Mouse (Mus musculus) ES-E14 (cell line): ENCODE results near the gene 1110002E22Rik.

ENCODE experiments used
- CHD2 ChIP-seq: IDR thresholded peaks from 2 replicates; pipeline ENCODE4 v1.6.1; 2014; ENCODE audit warnings: mild to moderate bottlenecking, low read depth, low read length, inconsistent platforms
- HCFC1 ChIP-seq: IDR thresholded peaks from 2 replicates; pipeline ENCODE4 v1.6.1; 2012; ENCODE audit warnings: low read length, inconsistent platforms, borderline replicate concordance; ENCODE audit not compliant: insufficient read depth
- ZC3H11A ChIP-seq: IDR thresholded peaks from 2 replicates; pipeline ENCODE4 v1.6.1; 2012; ENCODE audit warnings: low read depth, mild to moderate bottlenecking, inconsistent platforms, low read length, borderline replicate concordance
- ZNF384 ChIP-seq: IDR thresholded peaks from 2 replicates; pipeline ENCODE4 v1.6.1; 2012; ENCODE audit warnings: low read depth, low read length, inconsistent platforms

GRCm38 (mm10) chr3:138121461-138121860 is 56.6 kb downstream of the 1110002E22Rik start:
- TF ChIP-seq HCFC1: no peak
- TF ChIP-seq ZC3H11A: no peak
- no peak for TF ChIP-seq ZNF384
- no peak for TF ChIP-seq CHD2
